Mouse (Mus musculus): Measurements from ENCODE around the gene Fras1.
A peak's percentile ranks its signal among the peaks of the same experiment; 100 is the strongest.

Gene Fras1

GRCm38 (mm10) chr5:96682777-96683176 is 309.0 kb downstream of the Fras1 start:
- no peak for DNase-seq (ENCODE audit: low spot score)

GRCm38 (mm10) chr5:96688885-96689284 is 315.1 kb downstream of the Fras1 start:
- DNase-seq (ENCODE audit: low spot score), result no peak

- no peak for DNase-seq (ENCODE audit: low spot score)
These were observed 325.2 kb downstream of the Fras1 start for GRCm38 (mm10) chr5:96698972-96699371.

GRCm38 (mm10) chr5:96702706-96703625 is 329.2 kb downstream of the Fras1 start:
- DNase-seq (ENCODE audit: low spot score), result no peak

GRCm38 (mm10) chr5:96708515-96708914 is 334.8 kb downstream of the Fras1 start:
- DNase-seq (ENCODE audit: low spot score), result no peak

- no peak for DNase-seq (ENCODE audit: low spot score)
These were observed 338.4 kb downstream of the Fras1 start for GRCm38 (mm10) chr5:96712089-96712684.

GRCm38 (mm10) chr5:96712799-96713198 is 339.0 kb downstream of the Fras1 start:
- no peak for DNase-seq (ENCODE audit: low spot score)

- no peak for DNase-seq (ENCODE audit: low spot score)
These were observed 342.7 kb downstream of the Fras1 start for GRCm38 (mm10) chr5:96716273-96717034.

- DNase-seq (ENCODE audit: low spot score), result no peak
These were observed 343.9 kb downstream of the Fras1 start for GRCm38 (mm10) chr5:96717690-96718089.

- no peak for DNase-seq (ENCODE audit: low spot score)
These were observed 344.8 kb downstream of the Fras1 start for GRCm38 (mm10) chr5:96718601-96719000.

GRCm38 (mm10) chr5:96719221-96719620 is 345.5 kb downstream of the Fras1 start:
- DNase-seq (ENCODE audit: low spot score), result no peak

GRCm38 (mm10) chr5:96722690-96723089 is 348.9 kb downstream of the Fras1 start:
- no peak for DNase-seq (ENCODE audit: low spot score)

GRCm38 (mm10) chr5:96739138-96739878 is 365.6 kb downstream of the Fras1 start:
- DNase-seq (ENCODE audit: low spot score), result no peak

GRCm38 (mm10) chr5:96747195-96747984 is 373.6 kb downstream of the Fras1 start:
- no peak for DNase-seq (ENCODE audit: low spot score)

- DNase-seq (ENCODE audit: low spot score), result no peak
These were observed 383.9 kb downstream of the Fras1 start for GRCm38 (mm10) chr5:96757615-96758014.

- DNase-seq (ENCODE audit: low spot score), result no peak
These were observed 388.3 kb downstream of the Fras1 start for GRCm38 (mm10) chr5:96762021-96762420.

GRCm38 (mm10) chr5:96768846-96769471 is 395.2 kb downstream of the Fras1 start:
- DNase-seq (ENCODE audit: low spot score), result peak; percentile 83

- DNase-seq (ENCODE audit: low spot score), result no peak
These were observed 409.9 kb downstream of the Fras1 start for GRCm38 (mm10) chr5:96783506-96784288.

GRCm38 (mm10) chr5:96785096-96785495 is 411.3 kb downstream of the Fras1 start:
- no peak for DNase-seq (ENCODE audit: low spot score)

GRCm38 (mm10) chr5:96792422-96792821 is 418.7 kb downstream of the Fras1 start:
- DNase-seq (ENCODE audit: low spot score), result no peak

Measured in testis, postnatal 10 days (tissue).